Mouse (Mus musculus): Measurements from ENCODE around the gene Smpd3.
A peak's percentile ranks its signal among the peaks of the same experiment; 100 is the strongest.

Gene Smpd3

GRCm38 (mm10) chr8:106288732-106289131 lies 49.1 kb downstream of the Smpd3 start:
- no peak for DNase-seq

DNA sequence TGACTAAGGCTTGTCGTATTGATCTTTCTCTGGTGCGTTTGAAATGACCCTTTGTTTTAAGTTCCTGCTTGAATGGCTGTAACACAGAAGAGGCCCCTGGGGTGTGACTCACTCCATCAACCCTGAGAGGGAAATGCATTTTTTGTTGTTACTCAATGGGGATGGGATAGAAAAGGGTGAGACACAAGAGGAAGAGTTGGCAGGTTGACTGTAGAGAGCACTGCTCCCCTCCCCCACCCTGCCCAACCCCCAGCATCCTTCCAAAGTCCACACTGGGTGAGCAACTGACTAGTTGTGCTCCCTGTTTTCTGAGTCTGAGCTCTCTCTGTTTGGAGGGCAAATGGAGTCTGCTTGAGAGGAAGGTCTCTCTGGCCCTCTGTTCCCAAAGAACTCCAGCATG lies 50.3 kb downstream of the Smpd3 start:
- no peak for DNase-seq

GRCm38 (mm10) chr8:106280844-106281243 lies 56.9 kb downstream of the Smpd3 start:
- DNase-seq = no peak

DNA sequence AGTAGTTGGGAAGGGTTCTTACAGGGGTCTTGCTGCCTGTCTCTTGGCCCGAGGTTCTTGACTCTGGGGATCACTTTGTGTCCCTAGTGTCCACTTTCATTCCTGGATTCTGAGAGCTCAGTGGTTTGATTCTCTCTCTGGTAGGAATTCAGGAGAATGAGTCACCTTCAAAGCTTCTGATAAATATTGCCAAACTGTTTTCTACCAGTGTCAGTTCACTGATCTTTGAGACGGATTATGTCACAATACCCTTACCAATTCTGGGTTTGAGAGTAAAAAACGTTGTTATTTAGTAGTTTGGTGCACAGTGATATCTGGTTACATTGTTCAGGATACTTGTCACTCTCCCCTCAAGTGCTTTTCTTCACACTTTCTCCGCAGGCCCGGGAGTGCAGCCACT lies 57.6 kb downstream of the Smpd3 start:
- DNase-seq = no peak

GRCm38 (mm10) chr8:106278367-106279042 lies 59.3 kb downstream of the Smpd3 start:
- no peak for DNase-seq

GRCm38 (mm10) chr8:106276709-106277317 lies 61.0 kb downstream of the Smpd3 start:
- no peak for DNase-seq

DNA sequence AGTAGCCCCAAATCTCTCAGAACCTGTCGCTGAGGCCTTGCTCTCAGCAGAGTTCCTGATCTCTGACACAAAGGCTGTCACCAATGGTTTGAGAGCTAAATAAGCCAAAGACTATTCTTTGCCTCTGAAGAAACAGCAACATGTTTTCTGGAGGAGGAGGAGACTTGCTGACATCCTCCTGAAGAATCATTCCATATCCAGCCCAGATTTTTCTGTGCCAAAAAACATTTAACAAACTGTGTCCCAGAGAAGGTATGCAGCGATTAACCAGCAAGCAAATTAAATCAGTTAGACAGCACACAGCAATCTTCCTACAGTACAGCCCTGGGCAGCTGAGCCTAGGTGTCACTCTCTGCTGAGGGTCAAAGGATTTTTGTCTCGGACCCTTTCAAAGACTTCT lies 64.3 kb downstream of the Smpd3 start:
- no peak for DNase-seq

GRCm38 (mm10) chr8:106271378-106271777 lies 66.4 kb downstream of the Smpd3 start:
- DNase-seq = peak; percentile 30

DNA sequence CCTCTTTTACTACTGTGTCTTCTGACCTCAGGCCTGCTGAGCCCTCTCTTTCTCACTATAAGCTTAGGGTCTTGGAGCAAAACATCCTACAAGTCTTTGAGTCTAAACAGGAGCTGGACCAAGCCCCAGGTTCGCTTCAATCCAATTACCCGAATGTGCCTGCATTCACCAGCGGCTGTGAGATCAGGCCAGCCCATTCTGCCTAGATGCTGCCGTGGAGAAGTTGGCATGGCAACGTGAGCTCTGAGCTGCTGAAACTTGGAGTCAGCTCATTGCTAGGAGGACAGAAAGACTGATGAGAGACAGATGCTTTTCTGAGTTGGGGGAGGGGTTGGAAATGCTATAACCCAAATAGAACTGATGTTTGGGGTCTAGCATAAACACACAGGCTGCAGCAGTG lies 67.0 kb downstream of the Smpd3 start:
- peak; percentile 54 for DNase-seq

GRCm38 (mm10) chr8:106268710-106269346 lies 69.0 kb downstream of the Smpd3 start:
- no peak for DNase-seq

GRCm38 (mm10) chr8:106265398-106265797 lies 72.4 kb downstream of the Smpd3 start:
- no peak for DNase-seq

DNA sequence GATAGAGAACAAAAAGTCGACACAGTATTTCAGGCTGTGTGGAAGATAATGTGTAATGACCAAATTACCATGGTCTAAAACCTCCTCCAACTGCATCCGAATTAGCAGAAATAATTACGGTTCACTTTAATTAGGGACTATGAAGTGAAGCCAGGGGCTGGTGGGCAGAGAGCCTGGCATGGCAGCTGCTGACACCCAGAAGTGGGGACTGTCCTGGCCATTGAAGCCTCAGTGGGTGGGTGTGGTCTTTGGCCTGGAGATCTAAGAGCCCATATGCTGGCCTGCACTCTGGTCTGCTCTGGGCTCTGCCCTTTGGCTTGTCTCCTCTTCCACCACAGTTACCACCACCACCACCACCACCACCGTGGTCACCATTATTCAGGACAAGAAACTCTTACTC lies 73.9 kb downstream of the Smpd3 start:
- DNase-seq = no peak

DNA sequence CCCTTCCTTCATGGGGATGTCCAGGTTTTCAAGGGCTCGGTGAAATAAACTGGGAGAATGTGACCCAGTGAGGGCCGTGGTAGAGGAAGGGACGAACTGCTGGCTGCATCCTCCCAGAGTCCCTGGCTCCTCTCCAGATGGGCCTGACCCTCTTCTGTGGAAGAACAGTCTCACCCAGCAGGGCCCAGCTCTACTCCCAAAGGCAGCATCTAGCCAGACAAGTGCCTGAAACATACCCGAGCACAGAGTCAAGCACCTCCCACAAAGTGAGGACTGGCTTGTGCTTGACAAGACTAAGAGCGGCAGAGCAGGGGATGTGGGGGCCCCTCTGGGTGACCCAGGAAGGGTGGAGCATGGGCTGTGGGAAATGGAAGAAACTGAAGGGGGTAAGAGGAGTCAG lies 75.4 kb downstream of the Smpd3 start:
- no peak for DNase-seq

- no peak for DNase-seq
Observed at GRCm38 (mm10) chr8:106260894-106261293, 76.9 kb downstream of the Smpd3 start.

DNA sequence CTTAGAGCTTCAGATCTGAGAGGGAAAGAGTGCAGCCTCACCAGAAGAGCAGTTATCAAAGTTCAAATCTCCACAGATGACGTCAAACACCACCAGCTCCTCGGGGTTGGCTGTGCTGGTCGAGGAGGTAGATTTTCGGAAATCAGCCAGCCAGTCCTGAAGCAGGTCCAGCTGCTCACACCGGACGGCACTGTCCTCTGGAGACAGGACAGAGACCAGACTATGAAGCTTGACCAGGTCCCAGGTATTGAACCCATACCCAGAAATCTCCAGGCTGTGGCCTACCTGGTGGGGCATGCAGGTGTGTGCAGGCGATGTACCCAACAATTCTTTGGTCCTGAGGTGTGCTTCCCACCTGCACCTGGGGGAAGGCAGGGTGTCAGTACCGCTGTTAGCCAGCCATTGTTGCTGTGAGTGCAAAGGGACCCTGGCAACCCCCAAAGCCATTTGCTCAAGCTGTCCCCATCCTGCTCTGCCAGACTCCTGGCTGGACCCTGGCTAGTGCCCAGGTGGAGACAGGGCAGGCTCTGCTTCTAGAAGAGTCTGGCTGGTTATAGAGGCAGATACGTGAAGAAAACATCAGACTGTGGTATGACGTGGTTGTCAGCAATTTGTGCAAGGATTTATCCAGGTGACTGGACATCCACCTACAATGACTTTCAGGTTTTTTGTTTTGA lies 78.1 kb downstream of the Smpd3 start:
- no peak for DNase-seq

DNA sequence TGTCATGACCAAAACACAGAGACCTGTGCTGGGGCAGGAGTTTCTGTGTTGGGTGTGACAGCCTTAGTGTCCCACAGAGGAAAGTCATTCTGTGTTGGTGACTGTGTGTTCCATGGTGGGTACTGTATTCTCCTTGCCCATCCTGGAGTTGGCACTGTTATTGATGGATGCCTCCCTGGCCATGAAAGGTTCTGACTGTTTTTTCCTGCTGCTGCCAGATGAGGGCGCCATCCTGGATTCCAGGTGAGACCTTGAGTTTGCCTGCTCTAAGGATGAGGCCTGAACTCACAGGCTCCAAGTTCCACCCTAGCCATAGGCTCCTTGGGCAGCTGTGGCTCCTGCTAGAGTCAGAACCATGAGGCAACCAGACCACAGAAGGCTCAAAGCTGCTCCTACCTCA lies 79.6 kb downstream of the Smpd3 start:
- DNase-seq = no peak

DNA sequence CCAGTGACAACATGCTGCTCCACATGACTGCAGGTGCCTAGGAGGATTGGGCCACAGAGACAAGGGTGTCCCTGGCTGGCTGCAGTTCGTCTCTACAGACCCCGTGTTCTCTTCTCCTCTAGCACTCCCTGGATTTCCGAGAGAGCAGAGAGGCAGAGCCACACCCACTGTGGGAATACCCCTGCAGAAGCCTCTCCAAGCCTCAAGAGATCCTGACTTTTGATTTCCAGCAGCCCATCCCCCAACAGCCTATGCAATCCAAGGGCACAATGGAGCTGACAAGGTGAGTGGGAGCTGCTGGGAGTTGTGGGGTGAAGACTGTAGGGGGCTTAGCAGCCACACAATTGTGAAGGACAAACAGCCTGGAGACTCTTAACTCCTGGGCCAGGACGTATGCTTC lies 87.6 kb downstream of the Smpd3 start:
- DNase-seq = no peak

GRCm38 (mm10) chr8:106237106-106237505 lies 100.7 kb downstream of the Smpd3 start:
- DNase-seq = no peak

DNA sequence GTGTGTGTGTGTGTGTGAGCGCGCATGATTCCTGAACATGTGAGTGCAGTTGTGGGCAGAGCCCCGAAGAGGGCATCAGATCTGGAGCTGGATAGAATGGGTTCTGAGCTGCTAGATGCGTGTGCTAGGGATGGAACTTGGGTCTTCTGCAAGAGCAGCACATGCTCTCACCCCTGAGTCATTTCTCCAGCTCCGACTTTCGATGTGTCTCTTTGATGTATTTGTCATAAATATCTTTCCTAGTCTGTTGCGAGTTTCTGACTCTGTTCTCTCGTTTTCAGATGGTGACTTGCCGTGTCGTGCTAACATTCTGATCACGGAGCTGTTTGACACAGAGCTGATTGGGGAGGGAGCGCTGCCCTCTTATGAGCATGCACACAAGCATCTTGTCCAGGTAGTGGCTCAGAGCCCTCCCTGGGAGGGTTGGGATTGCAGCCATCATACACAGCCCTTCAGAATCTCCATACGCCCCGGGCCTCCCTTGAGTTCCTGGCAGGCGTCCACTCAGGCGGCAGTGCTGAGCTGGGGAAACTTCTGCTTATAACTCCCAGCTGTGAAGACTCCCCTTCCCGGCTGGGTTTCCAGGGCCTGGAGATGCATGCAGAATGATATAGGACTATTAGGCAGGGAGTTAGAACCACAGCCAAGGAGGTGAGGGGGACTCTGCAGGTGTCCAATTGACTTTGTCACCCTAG lies 103.1 kb downstream of the Smpd3 start:
- DNase-seq = no peak

- DNase-seq = no peak
Observed at GRCm38 (mm10) chr8:106232751-106233150, 105.0 kb downstream of the Smpd3 start.

DNA sequence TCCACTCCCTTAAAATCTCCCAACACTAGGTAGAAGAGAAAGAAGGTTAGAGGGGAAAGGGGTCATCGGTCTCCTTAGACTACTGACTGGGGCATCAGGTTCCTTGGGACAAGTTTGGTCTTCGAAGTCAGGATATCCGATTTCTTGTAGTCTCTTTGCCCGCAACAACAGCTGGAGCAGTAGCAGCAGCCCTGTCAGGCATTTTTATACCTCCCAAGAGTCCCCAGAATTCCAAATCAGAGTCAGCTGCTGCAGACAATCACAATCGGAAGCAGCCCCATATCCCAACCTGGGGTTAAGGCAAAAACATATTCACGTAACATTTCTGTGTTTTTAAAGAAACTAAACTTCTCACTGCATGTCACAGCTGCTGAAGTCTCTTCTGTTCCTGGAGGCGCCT lies 106.3 kb downstream of the Smpd3 start:
- DNase-seq = no peak

GRCm38 (mm10) chr8:106226589-106226988 lies 111.2 kb downstream of the Smpd3 start:
- peak; percentile 73 for DNase-seq

DNA sequence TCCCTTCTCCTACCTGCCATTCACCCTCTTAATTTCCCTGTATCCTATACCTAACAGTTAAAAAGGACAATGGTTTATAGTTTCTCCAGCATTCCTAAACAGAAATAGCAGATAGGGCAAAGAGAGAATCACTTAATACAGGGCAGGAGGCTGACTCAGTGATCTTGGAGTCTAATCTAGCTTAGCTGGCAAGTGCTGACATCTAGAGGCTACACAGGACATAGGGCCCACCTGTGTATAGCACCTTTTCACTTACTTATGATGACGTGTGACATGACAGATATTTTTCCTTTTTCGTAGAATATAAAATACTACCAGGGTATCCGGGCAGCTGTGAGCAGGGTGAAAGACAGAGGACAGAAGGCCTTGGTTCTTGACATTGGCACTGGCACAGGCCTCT lies 118.2 kb downstream of the Smpd3 start:
- DNase-seq = no peak

Data from retina, postnatal 1 day (tissue).